Mouse (Mus musculus) heart, adult 9 months (tissue): ENCODE data around the gene Fkbp6.
"Not testable (repeated sequence)": the region's sequence is repeated elsewhere in the genome, so short reads cannot be mapped to it uniquely, and the experiment has no call there.

Experiments used
- DNase-seq, 2 experiments: peaks; one replicate each; pipeline ENCODE4 v3.0.0; 2022; ENCODE audit warnings: low spot score in 2 of 2

The Fkbp6 gene

GRCm38 (mm10) chr5:135349862-135350261 lies at the start of gene Fkbp6:
Gene Fkbp6 (minus strand): TSS chr5:135350044.
- DNase-seq = no peak

GRCm38 (mm10) chr5:135399382-135399781 lies 49.5 kb upstream of the Fkbp6 start:
- no peak for DNase-seq

GRCm38 (mm10) chr5:135395826-135396225 lies 46.0 kb upstream of the Fkbp6 start:
- no peak for DNase-seq

- peak; percentile 59 to 77 for DNase-seq
Observed at GRCm38 (mm10) chr5:135394004-135394823, 44.4 kb upstream of the Fkbp6 start, which contains the start of gene Pom121. Gene Pom121 (minus strand): TSS chr5:135394546.

- DNase-seq = no peak
Observed at GRCm38 (mm10) chr5:135383771-135384170, 33.9 kb upstream of the Fkbp6 start.

GRCm38 (mm10) chr5:135382746-135383145 lies 32.9 kb upstream of the Fkbp6 start:
- DNase-seq = no peak

GRCm38 (mm10) chr5:135381356-135381925 lies 31.6 kb upstream of the Fkbp6 start:
- peak; percentile 57 to 58 for DNase-seq

- no peak for DNase-seq
Observed at GRCm38 (mm10) chr5:135380681-135381080, 30.8 kb upstream of the Fkbp6 start.

GRCm38 (mm10) chr5:135376341-135376740 lies 26.5 kb upstream of the Fkbp6 start:
- no peak for DNase-seq

- DNase-seq = no peak
Observed at GRCm38 (mm10) chr5:135375167-135375566, 25.3 kb upstream of the Fkbp6 start.

GRCm38 (mm10) chr5:135373601-135374000 lies 23.8 kb upstream of the Fkbp6 start:
- no peak for DNase-seq

- no peak for DNase-seq
Observed at GRCm38 (mm10) chr5:135371195-135371594, 21.4 kb upstream of the Fkbp6 start.

GRCm38 (mm10) chr5:135369787-135370654 lies 20.2 kb upstream of the Fkbp6 start, which contains the start of gene Nsun5:
Gene Nsun5 (plus strand): TSS chr5:135369953.
- DNase-seq = peak; percentile 83 to 94

- DNase-seq = not testable (repeated sequence)
Observed at GRCm38 (mm10) chr5:135369196-135369595, 19.4 kb upstream of the Fkbp6 start.

GRCm38 (mm10) chr5:135368312-135368711 lies 18.5 kb upstream of the Fkbp6 start:
- no peak for DNase-seq

GRCm38 (mm10) chr5:135367841-135368240 lies 18.0 kb upstream of the Fkbp6 start:
- DNase-seq = no peak

GRCm38 (mm10) chr5:135363540-135363939 lies 13.7 kb upstream of the Fkbp6 start:
- DNase-seq = no peak

GRCm38 (mm10) chr5:135362572-135362971 lies 12.7 kb upstream of the Fkbp6 start:
- DNase-seq = no peak

- peak; percentile 80 to 82 for DNase-seq
Observed at GRCm38 (mm10) chr5:135359772-135360171, 9.9 kb upstream of the Fkbp6 start.

GRCm38 (mm10) chr5:135357556-135357955 lies 7.7 kb upstream of the Fkbp6 start:
- DNase-seq = peak; percentile 34 to 49

GRCm38 (mm10) chr5:135356090-135356489 lies 6.2 kb upstream of the Fkbp6 start:
- no peak for DNase-seq

- DNase-seq = no peak
Observed at GRCm38 (mm10) chr5:135353564-135353963, 3.7 kb upstream of the Fkbp6 start.
